ENCODE assay signal across 9 mouse cellular contexts in the genomic region with DNA sequence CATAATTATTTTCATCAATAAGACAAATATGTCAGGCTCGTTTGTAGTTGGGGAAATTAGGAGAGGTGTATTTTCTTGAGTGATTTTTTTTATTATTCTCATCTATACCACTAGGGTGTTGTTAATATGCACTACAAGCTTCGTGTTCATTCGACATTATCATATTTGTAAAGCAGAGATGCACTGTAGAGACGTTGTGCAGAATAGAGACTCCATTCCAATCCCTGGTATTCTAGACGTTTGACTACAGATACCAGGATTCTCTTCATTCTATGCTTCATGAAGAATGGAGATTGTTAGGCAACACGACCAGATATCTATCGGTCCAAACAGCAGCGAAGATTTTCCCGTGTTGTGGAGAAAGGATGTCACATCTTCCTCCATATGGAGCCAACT.
DNase-seq lines count a peak whose midpoint lies in the region; ATAC-seq lines count a peak whose summit lies in the region.
"Had no signal": no experiment of that assay in that cellular context is flagged by ENCODE, and none has a peak within 500 bp of the region (broad histone marks: within the 10 kb centered on the region; RNA-seq: fewer than 3 reads in every experiment).

No protein-coding gene starts in this region.

- H3K4me1 ChIP-seq in kidney, embryonic 15.5 days, result no peaks in the 10 kb centered on the region
- H3K4me1 ChIP-seq in forebrain, embryonic 15.5 days, result peaks cover 10% of the 10 kb centered on the region
- no peaks in the 10 kb centered on the region for H3K4me1 ChIP-seq in intestine, embryonic 16.5 days (ENCODE audit: control insufficient read depth, insufficient read depth, low read length)
- H3K4me1 ChIP-seq in neural tube, embryonic 13.5 days (replicated peaks), result peaks cover 24% of the 10 kb centered on the region

- no peaks in the 10 kb centered on the region for H3K27me3 ChIP-seq in kidney, embryonic 15.5 days
- no peaks in the 10 kb centered on the region for H3K27me3 ChIP-seq in forebrain, embryonic 15.5 days
- H3K27me3 ChIP-seq in intestine, embryonic 16.5 days (replicated peaks; ENCODE audit: control insufficient read depth, insufficient read depth, low read length), result no peaks in the 10 kb centered on the region
- H3K27me3 ChIP-seq in neural tube, embryonic 13.5 days, result no peaks in the 10 kb centered on the region

- no peak overlapping the region for H3K27ac ChIP-seq in kidney, embryonic 15.5 days
- no peak overlapping the region for H3K27ac ChIP-seq in forebrain, embryonic 15.5 days (replicated peaks)
- no peak overlapping the region for H3K27ac ChIP-seq in intestine, embryonic 16.5 days (ENCODE audit: low read length)
- H3K27ac ChIP-seq in neural tube, embryonic 13.5 days (replicated peaks), result no peak overlapping the region

- H3K9ac ChIP-seq in kidney, embryonic 15.5 days, result no peak overlapping the region
- H3K9ac ChIP-seq in forebrain, embryonic 15.5 days (replicated peaks), result no peak overlapping the region
- no peak overlapping the region for H3K9ac ChIP-seq in intestine, embryonic 16.5 days (ENCODE audit: low read depth, low read length)
- H3K9ac ChIP-seq in neural tube, embryonic 13.5 days, result no peak overlapping the region

- DNase-seq in kidney, postnatal 14 days, result no peak
- no peak for DNase-seq in embryo, embryonic 10.5 days (ENCODE audit: low spot score)
- DNase-seq in left cerebral cortex, postnatal 14 days (ENCODE audit: low spot score in 2 of 2), result no peak
- DNase-seq: thymus, adult 2 months had no signal

- no peaks in the 10 kb centered on the region for H3K9me3 ChIP-seq in kidney, embryonic 15.5 days (replicated peaks)
- no peaks in the 10 kb centered on the region for H3K9me3 ChIP-seq in forebrain, embryonic 15.5 days
- no peaks in the 10 kb centered on the region for H3K9me3 ChIP-seq in intestine, embryonic 16.5 days (ENCODE audit: control insufficient read depth, low read length)
- H3K9me3 ChIP-seq in neural tube, embryonic 13.5 days, result no peaks in the 10 kb centered on the region

- no peak overlapping the region; the same call in 1 of the 2 replicates for H3K4me2 ChIP-seq in kidney, embryonic 15.5 days
- H3K4me2 ChIP-seq in forebrain, embryonic 15.5 days (replicated peaks), result peak overlapping the region; percentile 47
- 0 out of 2 replicates have a peak overlapping the region, but pooled peaks have one; percentile 32 for H3K4me2 ChIP-seq in intestine, embryonic 16.5 days (ENCODE audit: low read depth, low read length)
- peak overlapping the region; percentile 52; the same call in 1 of the 2 replicates for H3K4me2 ChIP-seq in neural tube, embryonic 13.5 days

- WGBS in kidney, embryonic 15.5 days, result 27% methylated on average over 9 of the region's 9 CpGs
- 26% methylated on average over 9 of the region's 9 CpGs for WGBS in forebrain, embryonic 15.5 days
- WGBS in intestine, embryonic 16.5 days, result 28% methylated on average over 9 of the region's 9 CpGs
- WGBS in neural tube, embryonic 13.5 days, result 28% methylated on average over 9 of the region's 9 CpGs

- ATAC-seq in kidney, embryonic 15.5 days (replicated peaks; ENCODE audit: low FRiP score), result peak; percentile 5; the same call in 1 of the 2 replicates
- ATAC-seq in forebrain, embryonic 15.5 days (replicated peaks), result peak; percentile 57
- no peak for ATAC-seq in intestine, embryonic 16.5 days
- ATAC-seq in neural tube, embryonic 13.5 days (ENCODE audit: low read depth), result peak; percentile 30; the same call in 1 of the 2 replicates
- ATAC-seq in granulocyte monocyte progenitor cell, adult 5-6 weeks (replicated peaks; ENCODE audit: poor library complexity, severe bottlenecking), result no peak

- intact Hi-C loops in left cerebral cortex, postnatal 14 days (cut with DNase I), result loop anchor here (10.0 kb wide), 3 partner anchors 757 to 1083 kb away; a partner anchor contains a TSS

- H3K4me3 ChIP-seq in kidney, embryonic 15.5 days (replicated peaks), result no peak overlapping the region
- no peak overlapping the region for H3K4me3 ChIP-seq in forebrain, embryonic 15.5 days
- no peak overlapping the region for H3K4me3 ChIP-seq in intestine, embryonic 16.5 days (ENCODE audit: low read length)
- no peak overlapping the region for H3K4me3 ChIP-seq in neural tube, embryonic 13.5 days

- H3K36me3 ChIP-seq in kidney, embryonic 15.5 days, result no peaks in the 10 kb centered on the region
- no peaks in the 10 kb centered on the region for H3K36me3 ChIP-seq in forebrain, embryonic 15.5 days
- H3K36me3 ChIP-seq in intestine, embryonic 16.5 days (ENCODE audit: control insufficient read depth, insufficient read depth, low read length), result no peaks in the 10 kb centered on the region
- H3K36me3 ChIP-seq in neural tube, embryonic 13.5 days, result no peaks in the 10 kb centered on the region

Comparison
In these comparisons a context has a peak if more than half of its experiments do, and no peak if none do; other contexts are left out.
1. ATAC-seq: peak in kidney, embryonic 15.5 days (single experiment), forebrain, embryonic 15.5 days (single experiment) and neural tube, embryonic 13.5 days (single experiment); none in intestine, embryonic 16.5 days (single experiment) and granulocyte monocyte progenitor cell, adult 5-6 weeks (single experiment).